29 mouse cellular contexts compared by ENCODE assay signal in the genomic region with DNA sequence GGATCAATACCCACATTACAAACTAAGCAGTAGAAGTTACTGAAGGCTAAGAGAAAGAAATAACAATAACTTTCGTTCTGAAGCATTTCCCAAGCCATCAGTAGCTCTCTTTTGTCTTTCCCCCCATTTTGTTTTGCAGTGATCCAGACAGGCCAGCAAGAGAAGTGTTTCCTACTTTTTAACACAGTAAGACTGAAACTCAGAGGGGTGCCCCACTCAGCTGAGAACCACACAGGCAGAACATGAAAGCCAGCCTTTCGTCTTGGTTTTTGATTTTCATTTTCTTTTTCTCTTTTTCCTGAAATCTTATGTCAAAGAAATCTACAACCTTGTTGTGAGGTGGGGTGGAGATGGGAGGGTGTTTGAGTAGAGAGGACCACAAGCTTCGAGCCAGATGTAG.
DNase-seq lines count a peak whose midpoint lies in the region; ATAC-seq and TF ChIP-seq lines count a peak whose summit lies in the region.
"Had no signal": no experiment of that assay in that cellular context is flagged by ENCODE, and none has a peak within 500 bp of the region (broad histone marks: within the 10 kb centered on the region; RNA-seq: fewer than 3 reads in every experiment).

No protein-coding gene starts in this region.

- H3K4me3 ChIP-seq in CH12.LX (replicated peaks in 1 of 3; ENCODE audit: low read depth in 2 of 3, low read length in 2 of 3, poor library complexity in 1 of 3), result no peak overlapping the region
- no peak overlapping the region for H3K4me3 ChIP-seq in layer of hippocampus, adult 2 months
- H3K4me3 ChIP-seq: embryonic facial prominence, embryonic 15.5 days; forebrain, embryonic 12.5 days; forebrain, embryonic 15.5 days; heart, embryonic 12.5 days; heart, embryonic 15.5 days; hindbrain, embryonic 10.5 days; hindbrain, embryonic 13.5 days had no signal

- no peak for TF ChIP-seq CTCF in CH12.LX (conservative IDR thresholded peaks at IDR 0.05 in 1 of 2, IDR thresholded peaks at IDR 0.05 in 1 of 2; ENCODE audit: low read depth in 2 of 2, low read length in 2 of 2)
- TF ChIP-seq CTCF in layer of hippocampus, adult 2 months (conservative IDR thresholded peaks at IDR 0.05), result no peak

- in situ Hi-C loops in CH12.LX (cut with MboI; ENCODE audit: low pct_ligation_motif_present, low pct_unique_long_range_greater_than_20kb, low sequenced_read_pairs), result no loop called here

- TF ChIP-seq POLR2A in CH12.LX (IDR thresholded peaks at IDR 0.05; ENCODE audit: low read depth, low read length), result no peak

- no peaks in the 10 kb centered on the region for H3K27me3 ChIP-seq in CH12.LX (replicated peaks)
- H3K27me3 ChIP-seq: embryonic facial prominence, embryonic 15.5 days; forebrain, embryonic 12.5 days; forebrain, embryonic 15.5 days; heart, embryonic 12.5 days; heart, embryonic 15.5 days; hindbrain, embryonic 13.5 days; Patski had no signal

- H3K27ac ChIP-seq in CH12.LX (ENCODE audit: insufficient read depth, low read depth), result no peak overlapping the region
- no peak overlapping the region for H3K27ac ChIP-seq in layer of hippocampus, adult 2 months
- H3K27ac ChIP-seq: embryonic facial prominence, embryonic 15.5 days; forebrain, embryonic 12.5 days; forebrain, embryonic 15.5 days; heart, embryonic 15.5 days; hindbrain, embryonic 10.5 days; hindbrain, embryonic 13.5 days had no signal

- H3K36me3 ChIP-seq in CH12.LX (replicated peaks in 1 of 2; ENCODE audit: control insufficient read depth in 1 of 2, insufficient read depth in 1 of 2, low read length in 1 of 2), result no peaks in the 10 kb centered on the region
- H3K36me3 ChIP-seq: embryonic facial prominence, embryonic 15.5 days; forebrain, embryonic 12.5 days; forebrain, embryonic 15.5 days; G1E; heart, embryonic 12.5 days; heart, embryonic 15.5 days; hindbrain, embryonic 10.5 days; hindbrain, embryonic 13.5 days had no signal

- TF ChIP-seq RAD21 in CH12.LX (IDR thresholded peaks at IDR 0.05; ENCODE audit: low read depth, low read length), result no peak

- H3K4me1 ChIP-seq in CH12.LX (ENCODE audit: control insufficient read depth in 1 of 2, insufficient read depth in 2 of 2), result peaks cover 12 to 23% of the 10 kb centered on the region in 2 experiments
- H3K4me1 ChIP-seq: embryonic facial prominence, embryonic 15.5 days; forebrain, embryonic 12.5 days; forebrain, embryonic 15.5 days; heart, embryonic 12.5 days; heart, embryonic 15.5 days; hindbrain, embryonic 10.5 days; hindbrain, embryonic 13.5 days had no signal

- H3K79me2 ChIP-seq in CH12.LX (replicated peaks; ENCODE audit: control insufficient read depth, extremely low read depth, insufficient read depth, poor library complexity, severe bottlenecking), result no peaks in the 10 kb centered on the region

- peak overlapping the region; percentile 68 for H3K4me2 ChIP-seq in CH12.LX (ENCODE audit: insufficient read depth, low read depth, poor library complexity, severe bottlenecking)
- H3K4me2 ChIP-seq: embryonic facial prominence, embryonic 15.5 days; forebrain, embryonic 12.5 days; forebrain, embryonic 15.5 days; heart, embryonic 12.5 days; heart, embryonic 15.5 days; hindbrain, embryonic 13.5 days had no signal

- no peaks in the 10 kb centered on the region for H3K9me3 ChIP-seq in CH12.LX (replicated peaks; ENCODE audit: low read length)
- H3K9me3 ChIP-seq: embryonic facial prominence, embryonic 15.5 days; forebrain, embryonic 12.5 days; forebrain, embryonic 15.5 days; G1E; heart, embryonic 12.5 days; heart, embryonic 15.5 days; hindbrain, embryonic 10.5 days; hindbrain, embryonic 13.5 days had no signal

- peak; percentile 50 for ATAC-seq in inflammation-experienced regulatory T-cells, adult 6 months
- ATAC-seq: forebrain, embryonic 15.5 days; hindbrain, embryonic 16.5 days; Patski had no signal

- dilution Hi-C loops in CH12.LX (cut with MboI; ENCODE audit: extremely low pct_ligation_motif_present, extremely low pct_unique_long_range_greater_than_20kb, low sequenced_read_pairs), result no loop called here

- peak; percentile 6 for DNase-seq in thymus, postnatal 14 days
- no peak for DNase-seq in thymus, postnatal 36 days
- peak; percentile 32 for DNase-seq in CD4-positive, CD25-positive, alpha-beta regulatory T cell, adult 2 months (ENCODE audit: low read depth, low spot score)
- DNase-seq in CH12.LX (ENCODE audit: extremely low read depth), result peak; percentile 52
- no peak for DNase-seq in layer of hippocampus, adult 2 months (ENCODE audit: low spot score in 2 of 2)
- no peak for DNase-seq in kidney, postnatal 36 days
- DNase-seq in layer of hippocampus, adult 9-10 months (ENCODE audit: low spot score), result no peak
- DNase-seq: adrenal gland, adult 2 months; adrenal gland, postnatal 14 days; cerebellum, adult 11 months; cerebellum, adult 2 months; cerebellum, adult 9-11 months; cerebellum, postnatal 25 days; embryo, embryonic 11 days; gastrocnemius, postnatal 25 days; heart, adult 18-20 months; heart, postnatal 10 days; heart, postnatal 36 days had no signal

- peak; percentile 48 for TF ChIP-seq EP300 in CH12.LX (IDR thresholded peaks at IDR 0.05; ENCODE audit: low read length)

- no peak overlapping the region for H3K9ac ChIP-seq in CH12.LX (ENCODE audit: insufficient read depth, low read depth)
- H3K9ac ChIP-seq: embryonic facial prominence, embryonic 15.5 days; forebrain, embryonic 12.5 days; forebrain, embryonic 15.5 days; heart, embryonic 12.5 days; heart, embryonic 15.5 days; hindbrain, embryonic 13.5 days had no signal

TF ChIP-seq in CH12.LX, 34 proteins besides CTCF, POLR2A, EP300 and RAD21:
- TF ChIP-seq BHLHE40 (IDR thresholded peaks at IDR 0.05; ENCODE audit: low read depth, low read length) (peak; percentile 52), POLR2AphosphoS2 (IDR thresholded peaks at IDR 0.05; ENCODE audit: low read depth, low read length) (no peak), ETS1 (conservative IDR thresholded peaks at IDR 0.05; ENCODE audit: low read depth, low read length) (peak; percentile 85), SMC3 (IDR thresholded peaks at IDR 0.05; ENCODE audit: low read depth, low read length) (no peak), IRF4 (IDR thresholded peaks at IDR 0.05; ENCODE audit: low read depth, low read length) (peak; percentile 80)

Comparison
In these comparisons a context has a peak if more than half of its experiments do, and no peak if none do; other contexts are left out.
1. DNase-seq: peak in thymus, postnatal 14 days (single experiment), CD4-positive, CD25-positive, alpha-beta regulatory T cell, adult 2 months (single experiment) and CH12.LX (single experiment); none in thymus, postnatal 36 days (0 of 2), layer of hippocampus, adult 2 months (0 of 2), kidney, postnatal 36 days (0 of 2) and layer of hippocampus, adult 9-10 months (single experiment).